In genomic region chr15:100687430-100687971, GRCm38 (mm10) we compare ENCODE assay signal across 10 mouse cellular contexts. TPM values are rescaled to one million over a fixed set of nuclear protein-coding genes. Genes with fewer than 3 reads are reported as not detected.
A peak's percentile ranks its signal among the peaks of the same experiment; 100 is the strongest.
DNase-seq lines count a peak whose midpoint lies in the region; ATAC-seq and TF ChIP-seq lines count a peak whose summit lies in the region.
"Had no signal": no experiment of that assay in that cellular context is flagged by ENCODE, and none has a peak within 500 bp of the region (broad histone marks: within the 10 kb centered on the region; RNA-seq: fewer than 3 reads in every experiment).

Gene Cela1 (minus strand): TSS chr15:100687921.

- WGBS in kidney, embryonic 15.5 days = 67% methylated on average over 8 of the region's 8 CpGs
- 82% methylated on average over 8 of the region's 8 CpGs for WGBS in hindbrain, postnatal 0 days

- H3K27me3 ChIP-seq in kidney, embryonic 15.5 days = peaks cover 9% of the 10 kb centered on the region; the same call in 1 of the 2 replicates
- no peaks in the 10 kb centered on the region for H3K27me3 ChIP-seq in hindbrain, postnatal 0 days (ENCODE audit: insufficient read depth, low read length)

- peak within 1 kb of the TSS; percentile 15; the same call in 1 of the 2 replicates for H3K27ac ChIP-seq in kidney, embryonic 15.5 days
- H3K27ac ChIP-seq in hindbrain, postnatal 0 days = no peak within 1 kb of the TSS

- H3K4me3 ChIP-seq in kidney, embryonic 15.5 days (replicated peaks) = no peak within 1 kb of the TSS
- H3K4me3 ChIP-seq in hindbrain, postnatal 0 days (ENCODE audit: low read length) = no peak within 1 kb of the TSS

- no peak for ATAC-seq in kidney, embryonic 15.5 days (replicated peaks; ENCODE audit: low FRiP score)
- ATAC-seq in erythroblast, adult 5-6 weeks (replicated peaks; ENCODE audit: low FRiP score, poor library complexity, severe bottlenecking) = no peak
- ATAC-seq in megakaryocyte, adult 5-6 weeks (ENCODE audit: poor library complexity, severe bottlenecking) = 0 out of 2 replicates have a peak, but pooled peaks have one; percentile 6
- ATAC-seq in hindbrain, postnatal 0 days = no peak

- H3K4me2 ChIP-seq in kidney, embryonic 15.5 days = peak within 1 kb of the TSS; percentile 33
- no peak within 1 kb of the TSS for H3K4me2 ChIP-seq in hindbrain, postnatal 0 days (ENCODE audit: low read depth, low read length)

- no peak for DNase-seq in kidney, postnatal 25 days
- DNase-seq in MN1 (ENCODE audit: low spot score) = peak; percentile 93
- no peak for DNase-seq in hindbrain, postnatal 0 days (ENCODE audit: low spot score)
- no peak for DNase-seq in gastrocnemius, postnatal 25 days
- no peak for DNase-seq in urinary bladder, adult 18-20 months (ENCODE audit: low spot score in 2 of 2)
- DNase-seq: cerebellum, adult 11 months; lung, postnatal 36 days had no signal

- peaks cover 13% of the 10 kb centered on the region for H3K4me1 ChIP-seq in kidney, embryonic 15.5 days
- H3K4me1 ChIP-seq in hindbrain, postnatal 0 days (ENCODE audit: insufficient read depth, low read length) = no peaks in the 10 kb centered on the region

- no peak within 1 kb of the TSS for H3K9ac ChIP-seq in kidney, embryonic 15.5 days
- no peak within 1 kb of the TSS for H3K9ac ChIP-seq in hindbrain, postnatal 0 days (replicated peaks; ENCODE audit: low read length)

- peaks cover 10% of the 10 kb centered on the region for H3K9me3 ChIP-seq in kidney, embryonic 15.5 days (replicated peaks)
- peaks cover 8% of the 10 kb centered on the region; the same call in 1 of the 2 replicates for H3K9me3 ChIP-seq in hindbrain, postnatal 0 days (ENCODE audit: low read length)

- no peak for TF ChIP-seq CTCF in hindbrain, postnatal 0 days (IDR thresholded peaks at IDR 0.05; ENCODE audit: low read depth)

- H3K36me3 ChIP-seq in kidney, embryonic 15.5 days = no peaks in the 10 kb centered on the region
- H3K36me3 ChIP-seq in hindbrain, postnatal 0 days (ENCODE audit: insufficient read depth, low read length) = no peaks in the 10 kb centered on the region

RNA-seq across cellular contexts. Expression of gene Cela1, which starts in this region (rescaled TPM):
- 16.5 and 18.3 TPM in 2 replicates for polyA plus RNA-seq in kidney, embryonic 15.5 days (2015; fragmentation: Nextera tagmentation; extraction: Ambion mirVana)
- 31.3 and 37.1 TPM in 2 replicates for total RNA-seq in erythroblast, adult 5-6 weeks (2015; ENCODE audit: low replicate concordance)
- 12.3 and 20.9 TPM in 2 replicates for total RNA-seq in erythroblast, adult 5-6 weeks (2017; ENCODE audit: low replicate concordance)
- total RNA-seq in megakaryocyte, adult 5-6 weeks (2015) = 3.5 and 6.2 TPM in 2 replicates
- total RNA-seq in megakaryocyte, adult 5-6 weeks (2017) = 1.8 and 4.2 TPM in 2 replicates
- 1.8 and 4.7 TPM in 2 replicates for total RNA-seq in hindbrain, postnatal 0 days (2014; rRNA removed)
- 2.4 and 3.1 TPM in 2 replicates for polyA plus RNA-seq in hindbrain, postnatal 0 days (2015; fragmentation: Nextera tagmentation; extraction: Ambion mirVana)
- total RNA-seq in gastrocnemius, postnatal 25 days (2021) = not detected
